Mouse (Mus musculus) adrenal gland, postnatal 4 days (tissue): ENCODE results near the gene Armc10. TPM values are rescaled to one million over a fixed set of nuclear protein-coding genes. Genes with fewer than 3 reads are reported as not detected.
"Not testable (repeated sequence)": the region's sequence is repeated elsewhere in the genome, so short reads cannot be mapped to it uniquely, and the experiment has no call there.

ENCODE experiments used
- DNase-seq, 2 experiments: peaks; one replicate each; pipeline ENCODE4 v3.0.0; 2021 to 2022; ENCODE audit warnings: low spot score in 2 of 2, mixed read lengths in 2 of 2
- total RNA-seq, 2 experiments: library from RNA; stranded (reverse); gene quantifications; 2 replicates each; pipeline ENCODE4 v1.2.3; 2021

Gene Armc10
- total RNA-seq, 2 experiments from 2014 or later, result 34.7 to 36.2 TPM

- no peak for DNase-seq
Measured at GRCm38 (mm10) chr5:21663081-21663480, 17.5 kb downstream of the Armc10 start.

GRCm38 (mm10) chr5:21667191-21668137 is 21.9 kb downstream of the Armc10 start:
- DNase-seq, result no peak

GRCm38 (mm10) chr5:21669307-21669706 is 23.7 kb downstream of the Armc10 start:
- DNase-seq, result no peak

- DNase-seq, result no peak
Measured at GRCm38 (mm10) chr5:21672812-21673635, 27.4 kb downstream of the Armc10 start.

GRCm38 (mm10) chr5:21673742-21674141 is 28.1 kb downstream of the Armc10 start:
- no peak for DNase-seq

- no peak for DNase-seq
Measured at GRCm38 (mm10) chr5:21675019-21675418, 29.4 kb downstream of the Armc10 start.

- no peak for DNase-seq
Measured at GRCm38 (mm10) chr5:21675494-21675893, 29.9 kb downstream of the Armc10 start.

GRCm38 (mm10) chr5:21677939-21678338 is 32.3 kb downstream of the Armc10 start:
- DNase-seq, result no peak

- DNase-seq, result no peak
Measured at GRCm38 (mm10) chr5:21678363-21678762, 32.8 kb downstream of the Armc10 start.

- no peak for DNase-seq
Measured at GRCm38 (mm10) chr5:21680029-21680428, 34.4 kb downstream of the Armc10 start.

GRCm38 (mm10) chr5:21680940-21681339 is 35.3 kb downstream of the Armc10 start:
- DNase-seq, result no peak

- no peak for DNase-seq
Measured at GRCm38 (mm10) chr5:21683811-21684210, 38.2 kb downstream of the Armc10 start.

GRCm38 (mm10) chr5:21685001-21685400 is 39.4 kb downstream of the Armc10 start:
- DNase-seq, result no peak

- DNase-seq, result no peak
Measured at GRCm38 (mm10) chr5:21687042-21687441, 41.4 kb downstream of the Armc10 start.

GRCm38 (mm10) chr5:21692230-21692629 is 46.6 kb downstream of the Armc10 start:
- DNase-seq, result no peak

- DNase-seq, result no peak
Measured at GRCm38 (mm10) chr5:21693372-21693870, 47.8 kb downstream of the Armc10 start.

GRCm38 (mm10) chr5:21694854-21695490 is 49.4 kb downstream of the Armc10 start:
- no peak for DNase-seq

- DNase-seq, result not testable (repeated sequence)
Measured at GRCm38 (mm10) chr5:21699555-21699954, 53.9 kb downstream of the Armc10 start.

- DNase-seq, result no peak
Measured at GRCm38 (mm10) chr5:21700272-21700821, 54.7 kb downstream of the Armc10 start.

- DNase-seq, result no peak
Measured at GRCm38 (mm10) chr5:21700934-21701333, 55.3 kb downstream of the Armc10 start.
